Mouse (Mus musculus) megakaryocyte, adult 5-6 weeks (primary cell): ENCODE results near the gene Limd2. TPM values are rescaled to one million over a fixed set of nuclear protein-coding genes. Genes with fewer than 3 reads are reported as not detected.

Experiments
- ATAC-seq: 2 replicates; pipeline ENCODE4 v1.8.0; 2016; ENCODE audit warnings: mild to moderate bottlenecking, inconsistent platforms; ENCODE audit not compliant: poor library complexity, severe bottlenecking
- total RNA-seq, 2 experiments: library from RNA; stranded (forward) in 1 of 2; stranded (reverse) in 1 of 2; fragments of 153-499, 151-499 nt in 1 of 2; fragments of 221-1000, 200-1000 nt in 1 of 2; gene quantifications; 2 replicates each; pipeline versions ENCODE4 v1.2.3 to v1.2.4; 2015 to 2017

The Limd2 gene
- total RNA-seq, 2 experiments from 2014 or later = 61.8 to 247 TPM

GRCm38 (mm10) chr11:106174372-106174771 lies 13.7 kb upstream of the Limd2 start:
- no peak for ATAC-seq

- ATAC-seq = peak; percentile 68
Measured at GRCm38 (mm10) chr11:106173228-106173627, 12.6 kb upstream of the Limd2 start.

GRCm38 (mm10) chr11:106170807-106171206 lies 10.1 kb upstream of the Limd2 start:
- ATAC-seq = peak; percentile 28; the same call in 1 of the 2 replicates

GRCm38 (mm10) chr11:106167435-106167834 lies 6.8 kb upstream of the Limd2 start:
- ATAC-seq = peak; percentile 89

GRCm38 (mm10) chr11:106164601-106165180 lies 4.0 kb upstream of the Limd2 start:
- ATAC-seq = no peak

GRCm38 (mm10) chr11:106163546-106163945 lies 2.9 kb upstream of the Limd2 start:
- no peak for ATAC-seq

GRCm38 (mm10) chr11:106162237-106162636 lies 1.6 kb upstream of the Limd2 start:
- ATAC-seq = no peak

GRCm38 (mm10) chr11:106159921-106160840 lies 479 bp downstream of the Limd2 start:
- peak; percentile 41 for ATAC-seq

GRCm38 (mm10) chr11:106159216-106159920 lies 1.3 kb downstream of the Limd2 start:
- ATAC-seq = peak; percentile 59

- ATAC-seq = no peak
Measured at GRCm38 (mm10) chr11:106158930-106159215, 1.8 kb downstream of the Limd2 start.

- ATAC-seq = peak; percentile 15
Measured at GRCm38 (mm10) chr11:106158081-106158929, 2.4 kb downstream of the Limd2 start.

GRCm38 (mm10) chr11:106157154-106157553 lies 3.5 kb downstream of the Limd2 start:
- ATAC-seq = no peak

GRCm38 (mm10) chr11:106156257-106156656 lies 4.4 kb downstream of the Limd2 start:
- ATAC-seq = no peak

GRCm38 (mm10) chr11:106155761-106156160 lies 4.9 kb downstream of the Limd2 start:
- ATAC-seq = no peak

- ATAC-seq = no peak
Measured at GRCm38 (mm10) chr11:106154770-106155169, 5.9 kb downstream of the Limd2 start.

- no peak for ATAC-seq
Measured at GRCm38 (mm10) chr11:106154091-106154490, 6.6 kb downstream of the Limd2 start.

- ATAC-seq = no peak
Measured at GRCm38 (mm10) chr11:106152132-106152531, 8.5 kb downstream of the Limd2 start.

- no peak for ATAC-seq
Measured at GRCm38 (mm10) chr11:106151219-106151618, 9.4 kb downstream of the Limd2 start.

- ATAC-seq = peak; percentile 81
Measured at GRCm38 (mm10) chr11:106134580-106135528, 25.8 kb downstream of the Limd2 start.

GRCm38 (mm10) chr11:106132516-106132915 lies 28.1 kb downstream of the Limd2 start:
- no peak for ATAC-seq
